Mouse (Mus musculus): ENCODE data around the gene Tulp3.

DNA sequence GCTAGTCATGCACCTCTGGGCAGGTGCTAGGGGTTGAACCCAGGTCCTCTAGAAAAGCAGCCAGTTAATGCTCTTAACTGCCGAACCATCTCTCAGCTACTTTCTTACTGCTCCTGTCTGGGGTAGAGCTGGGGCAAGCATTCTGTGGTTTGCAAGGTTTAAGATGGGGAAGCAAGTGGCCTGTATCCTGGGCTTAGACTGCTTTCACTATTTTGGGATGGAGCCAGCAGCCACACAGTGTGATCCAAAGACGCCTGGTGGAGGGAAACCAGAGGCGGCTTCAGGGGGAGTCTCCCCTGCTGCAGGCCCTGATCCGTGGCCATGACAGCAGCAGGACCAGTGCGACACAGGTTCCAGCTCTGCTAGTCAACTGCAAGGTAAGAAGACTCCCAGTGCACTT is 49.1 kb upstream of the Tulp3 start:
- TF ChIP-seq GATA1 (IDR thresholded peaks at IDR 0.05; ENCODE audit: low read length): no peak
- no peak for TF ChIP-seq TAL1 (IDR thresholded peaks at IDR 0.05; ENCODE audit: low read length)
